Mouse (Mus musculus): ENCODE measurements around the gene Naa80.

GRCm38 (mm10) chr9:107624951-107625350 lies 46.3 kb downstream of the Naa80 start:
- no peak for TF ChIP-seq GATA1 (IDR thresholded peaks at IDR 0.05; ENCODE audit: borderline replicate concordance, low read length)
- TF ChIP-seq FLI1 (IDR thresholded peaks at IDR 0.05; ENCODE audit: low read length), result no peak

All from megakaryocyte, embryonic 14.5 days (primary cell).